ENCODE assay signal across 34 mouse cellular contexts in genomic region chr11:109466987-109467386, GRCm38 (mm10). TPM values are rescaled to one million over a fixed set of nuclear protein-coding genes. Genes with fewer than 3 reads are reported as not detected.
DNase-seq lines count a peak whose midpoint lies in the region; ATAC-seq lines count a peak whose summit lies in the region.
"Had no signal": no experiment of that assay in that cellular context is flagged by ENCODE, and none has a peak within 500 bp of the region (broad histone marks: within the 10 kb centered on the region; RNA-seq: fewer than 3 reads in every experiment).

No protein-coding gene starts in this region.

- no peaks in the 10 kb centered on the region for H3K9me3 ChIP-seq in liver, embryonic 13.5 days (replicated peaks)
- H3K9me3 ChIP-seq: forebrain, embryonic 13.5 days; heart, embryonic 15.5 days; lung, embryonic 15.5 days; midbrain, embryonic 12.5 days; neural tube, embryonic 12.5 days had no signal

- peak overlapping the region; percentile 67 for H3K27ac ChIP-seq in liver, embryonic 13.5 days
- H3K27ac ChIP-seq: forebrain, embryonic 13.5 days; heart, embryonic 15.5 days; hindbrain, embryonic 14.5 days; lung, embryonic 15.5 days; midbrain, embryonic 12.5 days; neural tube, embryonic 12.5 days had no signal

- peak; percentile 21 to 25 for DNase-seq in heart, adult 9 months (ENCODE audit: low spot score in 2 of 2)
- no peak for DNase-seq in heart, adult 8-10 months (ENCODE audit: low spot score)
- peak; percentile 10 for DNase-seq in kidney, postnatal 14 days
- DNase-seq in kidney, adult 11 months, result no peak
- DNase-seq in adipocyte (ENCODE audit: low spot score), result peak; percentile 30
- DNase-seq in liver, embryonic 13.5 days, result no peak
- no peak for DNase-seq in cerebellum, postnatal 36 days
- DNase-seq: B cell, adult 2 months; cerebellum, adult 8-10 months; cerebellum, postnatal 25 days; gastrocnemius, postnatal 10 days; left cerebral cortex, postnatal 4 days; right cerebral cortex, adult 18-20 months; spleen, adult 18-20 months; thymus, adult 18-20 months; thymus, postnatal 25 days had no signal

- peak overlapping the region; percentile 23; the same call in 1 of the 2 replicates for H3K9ac ChIP-seq in liver, embryonic 13.5 days
- H3K9ac ChIP-seq: forebrain, embryonic 13.5 days; heart, embryonic 15.5 days; hindbrain, embryonic 14.5 days; lung, embryonic 15.5 days; midbrain, embryonic 12.5 days; neural tube, embryonic 12.5 days had no signal

- peaks cover 87% of the 10 kb centered on the region for H3K4me1 ChIP-seq in liver, embryonic 13.5 days (replicated peaks)

- WGBS in liver, embryonic 13.5 days (ENCODE audit: insufficient replicate concordance), result 84% methylated on average over 8 of the region's 8 CpGs

- ATAC-seq in liver, embryonic 13.5 days (ENCODE audit: low read depth), result no peak
- ATAC-seq: forebrain, embryonic 13.5 days; intestine, postnatal 0 days had no signal

- no peak overlapping the region; the same call in 1 of the 2 replicates for H3K4me3 ChIP-seq in liver, embryonic 13.5 days (replicated peaks)
- H3K4me3 ChIP-seq: forebrain, embryonic 13.5 days; heart, embryonic 15.5 days; lung, embryonic 15.5 days; midbrain, embryonic 12.5 days; myocyte; neural tube, embryonic 12.5 days had no signal

- H3K27me3 ChIP-seq in liver, embryonic 13.5 days, result no peaks in the 10 kb centered on the region
- H3K27me3 ChIP-seq: heart, embryonic 15.5 days; lung, embryonic 15.5 days; neural tube, embryonic 12.5 days had no signal

- peaks cover 69% of the 10 kb centered on the region for H3K36me3 ChIP-seq in liver, embryonic 13.5 days
- H3K36me3 ChIP-seq: heart, embryonic 15.5 days; lung, embryonic 15.5 days had no signal

- peak overlapping the region; percentile 22; the same call in 1 of the 2 replicates for H3K4me2 ChIP-seq in liver, embryonic 13.5 days
- H3K4me2 ChIP-seq: forebrain, embryonic 13.5 days; heart, embryonic 15.5 days; hindbrain, embryonic 14.5 days; lung, embryonic 15.5 days; midbrain, embryonic 12.5 days; neural tube, embryonic 12.5 days had no signal

RNA-seq across cellular contexts. Expression of gene Arsg, which starts 6.2 kb away (rescaled TPM):
- 1 to 10 TPM in 3 of 4 experiments, under 1 TPM in 1; 0.87 to 2.7 (median 1.8) TPM for total RNA-seq in heart, adult 8-10 months (2022)
- 2.8 and 3.2 TPM in 2 replicates for polyA plus RNA-seq in liver, embryonic 13.5 days (2015; fragmentation: Nextera tagmentation; extraction: Ambion mirVana)

RNA-seq across cellular contexts. Expression of gene Slc16a6, which starts 6.4 kb away (rescaled TPM):
- total RNA-seq in heart, adult 8-10 months (2022), result 10 to 100 TPM in 2 of 4 experiments, 1 to 10 TPM in 2; 6.4 to 12.9 (median 10.0) TPM
- polyA plus RNA-seq in liver, embryonic 13.5 days (2015; fragmentation: Nextera tagmentation; extraction: Ambion mirVana), result 47.0 and 51.9 TPM in 2 replicates

RNA-seq across cellular contexts. Expression of gene Amz2, which starts 41.2 kb away (rescaled TPM):
- 10 to 100 TPM; 45.2 to 56.6 (median 54.4) TPM for total RNA-seq in heart, adult 8-10 months (2022)
- polyA plus RNA-seq in liver, embryonic 13.5 days (2015; fragmentation: Nextera tagmentation; extraction: Ambion mirVana), result 14.6 and 18.4 TPM in 2 replicates

RNA-seq across cellular contexts. Expression of gene 9930022D16Rik, which starts 53.3 kb away (rescaled TPM):
- total RNA-seq in heart, adult 8-10 months (2022), result not detected
- not detected in 2 replicates for polyA plus RNA-seq in liver, embryonic 13.5 days (2015; fragmentation: Nextera tagmentation; extraction: Ambion mirVana)
- total RNA-seq: adrenal gland, postnatal 36 days; gastrocnemius, postnatal 10 days; layer of hippocampus, adult 8-10 months; layer of hippocampus, postnatal 25 days; left cerebral cortex, postnatal 4 days; megakaryocyte progenitor cell, adult 5-6 weeks; midbrain, postnatal 0 days had no signal
- polyA plus RNA-seq: embryonic facial prominence, embryonic 11.5 days; forebrain, embryonic 13.5 days; gonadal fat pad, adult 2 months; heart, embryonic 15.5 days; hindbrain, embryonic 14.5 days; kidney, embryonic 14.5 days; limb, embryonic 14.5 days; lung, embryonic 15.5 days; midbrain, embryonic 12.5 days; midbrain, postnatal 0 days; myocyte; neural tube, embryonic 12.5 days; stomach, embryonic 16.5 days had no signal

Comparison
In these comparisons a context has a peak if more than half of its experiments do, and no peak if none do; other contexts are left out.
1. DNase-seq: peak in heart, adult 9 months (2 of 2), kidney, postnatal 14 days (single experiment) and adipocyte (single experiment); none in heart, adult 8-10 months (single experiment), kidney, adult 11 months (single experiment), liver, embryonic 13.5 days (single experiment) and cerebellum, postnatal 36 days (0 of 2).